Mouse (Mus musculus) large intestine, adult 2 months (tissue): ENCODE measurements around the gene Sec13. TPM values are rescaled to one million over a fixed set of nuclear protein-coding genes. Genes with fewer than 3 reads are reported as not detected.
A peak's percentile ranks its signal among the peaks of the same experiment; 100 is the strongest.

Experiments used
- DNase-seq: peaks from one replicate; pipeline ENCODE4 v3.0.0-alpha.2; 2012; ENCODE audit warnings: low read depth, low spot score
- WGBS: fragments of 180-500 bp; shearing (Covaris S2); methylation state at CpG from one replicate; pipeline ENCODE4 v1.1.7; 2018; 5-methylcytosine and 5-hydroxymethylcytosine counted together
- polyA plus RNA-seq: library from polyadenylated mRNA; depleted of rRNA; stranded (reverse); fragments of >200 nt; gene quantifications from 2 replicates; pipeline ENCODE4 v1.2.3, GENCODE M21; 2012; rRNA removed

The Sec13 gene
- polyA plus RNA-seq: 261 and 306 TPM in 2 replicates

GRCm38 (mm10) chr6:113740236-113741217 is at the start of gene Sec13:
TSS of gene Sec13 (minus strand) at chr6:113740743.
- WGBS: 7% methylated on average over 41 of the region's 41 CpGs
- peak; percentile 66 for DNase-seq

- DNase-seq: no peak
- 42% methylated on average over 6 of the region's 6 CpGs for WGBS
Measured at GRCm38 (mm10) chr6:113787459-113787968, 47.0 kb upstream of the Sec13 start.

GRCm38 (mm10) chr6:113785658-113786057 is 45.1 kb upstream of the Sec13 start:
- no peak for DNase-seq
- WGBS: 68% methylated on average over 7 of the region's 7 CpGs

GRCm38 (mm10) chr6:113778229-113778753 is 37.7 kb upstream of the Sec13 start:
- no peak for DNase-seq
- WGBS: 44% methylated on average over 7 of the region's 7 CpGs

GRCm38 (mm10) chr6:113768804-113769203 is 28.3 kb upstream of the Sec13 start:
- WGBS: 58% methylated on average over 11 of the region's 11 CpGs
- no peak for DNase-seq

- peak; percentile 36 for DNase-seq
- 20% methylated on average over 7 of the region's 7 CpGs for WGBS
Measured at GRCm38 (mm10) chr6:113761644-113762043, 21.1 kb upstream of the Sec13 start.

GRCm38 (mm10) chr6:113749119-113749685 is 8.7 kb upstream of the Sec13 start:
- no peak for DNase-seq
- 46% methylated on average over 17 of the region's 17 CpGs for WGBS

- 22% methylated on average over 26 of the region's 26 CpGs for WGBS
- no peak for DNase-seq
Measured at GRCm38 (mm10) chr6:113748351-113748750, 7.8 kb upstream of the Sec13 start.

GRCm38 (mm10) chr6:113747284-113747683 is 6.7 kb upstream of the Sec13 start:
- no peak for DNase-seq
- WGBS: 64% methylated on average over 14 of the region's 14 CpGs

GRCm38 (mm10) chr6:113745117-113745516 is 4.6 kb upstream of the Sec13 start:
- DNase-seq: no peak

GRCm38 (mm10) chr6:113743111-113743510 is 2.6 kb upstream of the Sec13 start:
- WGBS: 31% methylated on average over 1 of the region's 1 CpGs

GRCm38 (mm10) chr6:113742321-113742720 is 1.8 kb upstream of the Sec13 start:
- WGBS: 86% methylated on average over 1 of the region's 1 CpGs
- no peak for DNase-seq

More at GRCm38 (mm10) chr6:113743111-113743510, 2.6 kb upstream of the Sec13 start:
- DNase-seq: no peak

GRCm38 (mm10) chr6:113741425-113741824 is 882 bp upstream of the Sec13 start:
- 65% methylated on average over 2 of the region's 2 CpGs for WGBS
- no peak for DNase-seq

- DNase-seq: no peak
- 59% methylated on average over 9 of the region's 9 CpGs for WGBS
Measured at GRCm38 (mm10) chr6:113737318-113738046, 3.1 kb downstream of the Sec13 start.

GRCm38 (mm10) chr6:113731296-113731695 is 9.2 kb downstream of the Sec13 start:
- no peak for DNase-seq
- 89% methylated on average over 3 of the region's 3 CpGs for WGBS

- DNase-seq: no peak
- 84% methylated on average over 7 of the region's 7 CpGs for WGBS
Measured at GRCm38 (mm10) chr6:113728181-113728580, 12.4 kb downstream of the Sec13 start.

GRCm38 (mm10) chr6:113721061-113721460 is 19.5 kb downstream of the Sec13 start:
- WGBS: 67% methylated on average over 4 of the region's 4 CpGs
- DNase-seq: no peak

GRCm38 (mm10) chr6:113719878-113720277 is 20.7 kb downstream of the Sec13 start, which contains the start of gene Ghrl:
TSS of gene Ghrl (minus strand) at chr6:113719880.
- 55% methylated on average over 3 of the region's 3 CpGs for WGBS
- DNase-seq: no peak

- DNase-seq: no peak
- 88% methylated on average over 3 of the region's 3 CpGs for WGBS
Measured at GRCm38 (mm10) chr6:113717541-113717940, 23.0 kb downstream of the Sec13 start.

GRCm38 (mm10) chr6:113714797-113715196 is 25.7 kb downstream of the Sec13 start:
- no peak for DNase-seq
- 39% methylated on average over 1 of the region's 1 CpGs for WGBS
